8 mouse cellular contexts compared by ENCODE assay signal in the genomic region with DNA sequence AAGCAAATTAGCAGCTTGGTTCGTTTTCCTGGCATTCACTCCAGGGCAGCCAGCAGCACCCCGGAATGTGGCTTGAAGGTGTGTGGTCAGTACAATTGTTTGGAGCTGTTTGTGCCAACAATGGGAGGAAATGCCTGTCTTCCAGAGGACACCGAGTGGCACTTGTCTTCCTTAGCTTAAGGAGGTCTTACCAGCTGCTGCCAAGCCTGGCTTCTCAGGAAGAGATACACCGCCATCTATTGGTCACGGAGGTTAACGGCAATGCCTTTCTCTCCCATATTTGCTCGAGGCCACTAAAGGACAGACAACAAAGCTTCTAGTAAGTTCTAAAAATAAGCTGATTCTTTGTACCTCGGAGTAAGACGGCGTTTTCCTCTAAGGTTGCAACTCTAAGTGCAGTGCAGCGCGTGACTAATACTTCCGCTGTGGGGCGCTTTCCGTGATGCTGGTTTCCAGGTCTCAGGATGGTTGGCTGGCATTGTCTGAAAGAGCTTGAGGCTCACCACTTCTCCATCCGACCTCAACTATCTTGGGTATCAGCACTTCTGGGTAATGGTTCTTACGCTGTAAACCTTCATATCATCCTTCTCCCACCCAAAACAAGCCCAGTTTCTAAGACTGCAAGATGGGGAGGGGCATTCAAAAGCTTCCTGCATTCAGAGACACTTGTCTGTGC.
DNase-seq lines count a peak whose midpoint lies in the region; ATAC-seq lines count a peak whose summit lies in the region.

No protein-coding gene starts in this region.

- peak overlapping the region; percentile 85 for H3K27ac ChIP-seq in forebrain, embryonic 13.5 days
- no peak overlapping the region for H3K27ac ChIP-seq in liver, embryonic 16.5 days (ENCODE audit: low read length)
- peak overlapping the region; percentile 82 for H3K27ac ChIP-seq in neural tube, embryonic 13.5 days (replicated peaks)

- no peaks in the 10 kb centered on the region for H3K36me3 ChIP-seq in forebrain, embryonic 13.5 days (ENCODE audit: poor library complexity, severe bottlenecking)
- no peaks in the 10 kb centered on the region for H3K36me3 ChIP-seq in liver, embryonic 16.5 days (ENCODE audit: control insufficient read depth, insufficient read depth)
- no peaks in the 10 kb centered on the region for H3K36me3 ChIP-seq in neural tube, embryonic 13.5 days

- peak overlapping the region; percentile 27 for H3K4me3 ChIP-seq in forebrain, embryonic 13.5 days
- no peak overlapping the region for H3K4me3 ChIP-seq in liver, embryonic 16.5 days (ENCODE audit: low read depth, low read length)
- H3K4me3 ChIP-seq in neural tube, embryonic 13.5 days: peak overlapping the region; percentile 27

- intact Hi-C loops in heart, postnatal 10 days (cut with DNase I): loop anchor here (5.0 kb wide), 3 partner anchors 65 to 1820 kb away; no protein-coding TSS in a partner anchor

- H3K9me3 ChIP-seq in forebrain, embryonic 13.5 days (replicated peaks): no peaks in the 10 kb centered on the region
- no peaks in the 10 kb centered on the region for H3K9me3 ChIP-seq in liver, embryonic 16.5 days (replicated peaks; ENCODE audit: control insufficient read depth, low read length)
- no peaks in the 10 kb centered on the region for H3K9me3 ChIP-seq in neural tube, embryonic 13.5 days

- 2% methylated on average over 16 of the region's 17 CpGs for WGBS in forebrain, embryonic 13.5 days
- 5% methylated on average over 17 of the region's 17 CpGs for WGBS in large intestine, adult 2 months
- WGBS in liver, embryonic 16.5 days (ENCODE audit: insufficient replicate concordance): 2% methylated on average over 16 of the region's 17 CpGs
- WGBS in neural tube, embryonic 13.5 days: 2% methylated on average over 17 of the region's 17 CpGs

- H3K4me1 ChIP-seq in forebrain, embryonic 13.5 days: peaks cover 42% of the 10 kb centered on the region
- H3K4me1 ChIP-seq in liver, embryonic 16.5 days (ENCODE audit: control insufficient read depth, low read depth, low read length): no peaks in the 10 kb centered on the region
- peaks cover 42% of the 10 kb centered on the region for H3K4me1 ChIP-seq in neural tube, embryonic 13.5 days (replicated peaks)

- DNase-seq in CD4-positive, CD25-positive, alpha-beta regulatory T cell, adult 2 months (ENCODE audit: low read depth, low spot score): peak; percentile 58
- DNase-seq in c-Kit-positive CD71-positive TER-119-negative erythroid progenitor cells, embryonic 14.5 days (ENCODE audit: low read depth): peak; percentile 39
- peak; percentile 83 to 86 for DNase-seq in heart, postnatal 10 days
- DNase-seq in large intestine, adult 2 months (ENCODE audit: low read depth, low spot score): peak; percentile 25
- DNase-seq in telencephalon, adult 2 months (ENCODE audit: low read depth, low spot score): peak; percentile 83

- peak; percentile 81 for ATAC-seq in forebrain, embryonic 13.5 days
- ATAC-seq in liver, embryonic 16.5 days (ENCODE audit: low read depth): no peak
- peak; percentile 89 for ATAC-seq in neural tube, embryonic 13.5 days (ENCODE audit: low read depth)

- peak overlapping the region; percentile 30; the same call in 1 of the 2 replicates for H3K9ac ChIP-seq in forebrain, embryonic 13.5 days
- H3K9ac ChIP-seq in liver, embryonic 16.5 days (ENCODE audit: low read depth, low read length): no peak overlapping the region
- H3K9ac ChIP-seq in neural tube, embryonic 13.5 days: peak overlapping the region; percentile 57

- H3K4me2 ChIP-seq in forebrain, embryonic 13.5 days: peak overlapping the region; percentile 59
- H3K4me2 ChIP-seq in liver, embryonic 16.5 days (ENCODE audit: low read depth, low read length): peak overlapping the region; percentile 49
- H3K4me2 ChIP-seq in neural tube, embryonic 13.5 days: peak overlapping the region; percentile 54

- H3K27me3 ChIP-seq in forebrain, embryonic 13.5 days: peaks cover 38% of the 10 kb centered on the region
- H3K27me3 ChIP-seq in liver, embryonic 16.5 days (ENCODE audit: control insufficient read depth, insufficient read depth, low read depth, low read length): no peaks in the 10 kb centered on the region
- peaks cover 14% of the 10 kb centered on the region for H3K27me3 ChIP-seq in neural tube, embryonic 13.5 days

Comparison
In these comparisons a context has a peak if more than half of its experiments do, and no peak if none do; other contexts are left out.
1. DNase-seq: peak in every context shown above with its lines; median percentile 84 in heart, postnatal 10 days; 83 in telencephalon, adult 2 months; 58 in CD4-positive, CD25-positive, alpha-beta regulatory T cell, adult 2 months; 39 in c-Kit-positive CD71-positive TER-119-negative erythroid progenitor cells, embryonic 14.5 days; 25 in large intestine, adult 2 months.